Comparison of ENCODE assay signal across 9 mouse cellular contexts in genomic region chr2:148397784-148398100, GRCm38 (mm10). TPM values are rescaled to one million over a fixed set of nuclear protein-coding genes. Genes with fewer than 3 reads are reported as not detected.
DNase-seq lines count a peak whose midpoint lies in the region; ATAC-seq and TF ChIP-seq lines count a peak whose summit lies in the region.
"Had no signal": no experiment of that assay in that cellular context is flagged by ENCODE, and none has a peak within 500 bp of the region (broad histone marks: within the 10 kb centered on the region; RNA-seq: fewer than 3 reads in every experiment).

No protein-coding gene starts in this region.

- H3K27ac ChIP-seq in embryonic facial prominence, embryonic 12.5 days = no peak overlapping the region
- no peak overlapping the region for H3K27ac ChIP-seq in embryonic facial prominence, embryonic 10.5 days (replicated peaks)
- H3K27ac ChIP-seq in stomach, embryonic 14.5 days (ENCODE audit: low read length) = peak overlapping the region; percentile 44; the same call in 1 of the 2 replicates
- no peak overlapping the region for H3K27ac ChIP-seq in stomach, postnatal 0 days (replicated peaks)
- H3K27ac ChIP-seq in kidney, postnatal 0 days = no peak overlapping the region
- peak overlapping the region; percentile 62; the same call in 1 of the 2 replicates for H3K27ac ChIP-seq in stomach, embryonic 16.5 days (ENCODE audit: low read length)
- H3K27ac ChIP-seq in liver, embryonic 11.5 days (ENCODE audit: low read depth, low read length) = no peak overlapping the region

- peaks cover 22% of the 10 kb centered on the region for H3K4me1 ChIP-seq in embryonic facial prominence, embryonic 12.5 days
- H3K4me1 ChIP-seq in embryonic facial prominence, embryonic 10.5 days = peaks cover 47% of the 10 kb centered on the region
- peaks cover 14% of the 10 kb centered on the region; the same call in 1 of the 2 replicates for H3K4me1 ChIP-seq in stomach, embryonic 14.5 days (ENCODE audit: control insufficient read depth, insufficient read depth, low read length)
- H3K4me1 ChIP-seq in stomach, postnatal 0 days (replicated peaks; ENCODE audit: control insufficient read depth, insufficient read depth) = no peaks in the 10 kb centered on the region
- peaks cover 15% of the 10 kb centered on the region for H3K4me1 ChIP-seq in kidney, postnatal 0 days (replicated peaks; ENCODE audit: insufficient read depth, low read length)
- H3K4me1 ChIP-seq in stomach, embryonic 16.5 days (ENCODE audit: control insufficient read depth, insufficient read depth, low read length) = peaks cover 20% of the 10 kb centered on the region
- H3K4me1 ChIP-seq in liver, embryonic 11.5 days (replicated peaks; ENCODE audit: control insufficient read depth, insufficient read depth, low read length) = no peaks in the 10 kb centered on the region

- no peak for TF ChIP-seq CTCF in stomach, postnatal 0 days (IDR thresholded peaks at IDR 0.05; ENCODE audit: low read depth)
- no peak for TF ChIP-seq CTCF in kidney, postnatal 0 days (IDR thresholded peaks at IDR 0.05; ENCODE audit: low read depth)

- no peak for ATAC-seq in embryonic facial prominence, embryonic 12.5 days (ENCODE audit: insufficient number of reproducible peaks, insufficient read depth, low FRiP score, low TSS enrichment)
- ATAC-seq in stomach, embryonic 14.5 days (ENCODE audit: insufficient number of reproducible peaks, insufficient read depth, low FRiP score, low read depth) = no peak
- ATAC-seq in stomach, postnatal 0 days (ENCODE audit: low FRiP score, low TSS enrichment) = no peak; the same call in 1 of the 2 replicates
- ATAC-seq in kidney, postnatal 0 days (replicated peaks; ENCODE audit: low FRiP score, low read depth) = no peak
- ATAC-seq in stomach, embryonic 16.5 days (ENCODE audit: insufficient read depth, low FRiP score) = 0 out of 2 replicates have a peak, but pooled peaks have one; percentile 5
- no peak for ATAC-seq in liver, embryonic 11.5 days (replicated peaks; ENCODE audit: low FRiP score)

- TF ChIP-seq EP300 in stomach, postnatal 0 days (optimal IDR thresholded peaks at IDR 0.05) = no peak

- peaks cover 25% of the 10 kb centered on the region for H3K27me3 ChIP-seq in embryonic facial prominence, embryonic 12.5 days
- peaks cover 56% of the 10 kb centered on the region for H3K27me3 ChIP-seq in embryonic facial prominence, embryonic 10.5 days (replicated peaks; ENCODE audit: low read depth, poor library complexity, severe bottlenecking)
- H3K27me3 ChIP-seq in stomach, embryonic 14.5 days (ENCODE audit: control insufficient read depth, insufficient read depth, low read length) = no peaks in the 10 kb centered on the region
- 0 out of 2 replicates have a peak, but pooled peaks cover 2% of the 10 kb centered on the region for H3K27me3 ChIP-seq in stomach, postnatal 0 days (ENCODE audit: control insufficient read depth, insufficient read depth, low read length)
- H3K27me3 ChIP-seq in kidney, postnatal 0 days (ENCODE audit: insufficient read depth, low read length) = peaks cover 11% of the 10 kb centered on the region
- peaks cover 21% of the 10 kb centered on the region for H3K27me3 ChIP-seq in stomach, embryonic 16.5 days (ENCODE audit: control insufficient read depth, insufficient read depth, low read length)
- peaks cover 36% of the 10 kb centered on the region for H3K27me3 ChIP-seq in liver, embryonic 11.5 days (replicated peaks; ENCODE audit: control insufficient read depth, insufficient read depth, low read length)

- no peaks in the 10 kb centered on the region for H3K9me3 ChIP-seq in embryonic facial prominence, embryonic 12.5 days
- H3K9me3 ChIP-seq in embryonic facial prominence, embryonic 10.5 days = no peaks in the 10 kb centered on the region
- H3K9me3 ChIP-seq in stomach, embryonic 14.5 days (ENCODE audit: control insufficient read depth, low read depth, low read length) = no peaks in the 10 kb centered on the region
- H3K9me3 ChIP-seq in stomach, postnatal 0 days (ENCODE audit: control insufficient read depth, low read length) = no peaks in the 10 kb centered on the region
- H3K9me3 ChIP-seq in kidney, postnatal 0 days (replicated peaks; ENCODE audit: low read length) = no peaks in the 10 kb centered on the region
- no peaks in the 10 kb centered on the region for H3K9me3 ChIP-seq in stomach, embryonic 16.5 days (replicated peaks; ENCODE audit: control insufficient read depth, low read length)
- H3K9me3 ChIP-seq in liver, embryonic 11.5 days (ENCODE audit: control insufficient read depth, low read length) = no peaks in the 10 kb centered on the region

- 0 out of 2 replicates have a peak overlapping the region, but pooled peaks have one; percentile 13 for H3K4me2 ChIP-seq in embryonic facial prominence, embryonic 12.5 days (replicated peaks)
- H3K4me2 ChIP-seq in stomach, embryonic 14.5 days (replicated peaks; ENCODE audit: low read depth, low read length) = no peak overlapping the region
- H3K4me2 ChIP-seq in stomach, postnatal 0 days (replicated peaks; ENCODE audit: low read depth) = no peak overlapping the region
- H3K4me2 ChIP-seq in kidney, postnatal 0 days (ENCODE audit: low read length) = no peak overlapping the region
- H3K4me2 ChIP-seq in stomach, embryonic 16.5 days (ENCODE audit: low read depth, low read length) = peak overlapping the region; percentile 96
- no peak overlapping the region for H3K4me2 ChIP-seq in liver, embryonic 11.5 days

- no peak for DNase-seq in embryonic facial prominence, embryonic 10.5 days (ENCODE audit: low spot score)
- no peak for DNase-seq in stomach, postnatal 0 days (ENCODE audit: low spot score)
- DNase-seq in kidney, postnatal 0 days (ENCODE audit: low spot score) = peak; percentile 26
- DNase-seq in frontal cortex, postnatal 25 days (ENCODE audit: low spot score in 2 of 2) = no peak
- DNase-seq in liver, embryonic 11.5 days (ENCODE audit: low spot score) = no peak
- DNase-seq: left cerebral cortex, postnatal 4 days had no signal

- 79% methylated on average over 1 of the region's 1 CpGs for WGBS in embryonic facial prominence, embryonic 12.5 days
- WGBS in embryonic facial prominence, embryonic 10.5 days = 88% methylated on average over 1 of the region's 1 CpGs
- WGBS in stomach, embryonic 14.5 days = 75% methylated on average over 1 of the region's 1 CpGs
- 69% methylated on average over 1 of the region's 1 CpGs for WGBS in stomach, postnatal 0 days
- 78% methylated on average over 1 of the region's 1 CpGs for WGBS in kidney, postnatal 0 days
- 53% methylated on average over 1 of the region's 1 CpGs for WGBS in stomach, embryonic 16.5 days
- 85% methylated on average over 1 of the region's 1 CpGs for WGBS in liver, embryonic 11.5 days

- H3K36me3 ChIP-seq in embryonic facial prominence, embryonic 12.5 days = no peaks in the 10 kb centered on the region
- H3K36me3 ChIP-seq in embryonic facial prominence, embryonic 10.5 days (replicated peaks) = no peaks in the 10 kb centered on the region
- H3K36me3 ChIP-seq in stomach, embryonic 14.5 days (ENCODE audit: control insufficient read depth, insufficient read depth, low read length) = no peaks in the 10 kb centered on the region
- H3K36me3 ChIP-seq in stomach, postnatal 0 days (ENCODE audit: control insufficient read depth, insufficient read depth, low read length) = no peaks in the 10 kb centered on the region
- H3K36me3 ChIP-seq in kidney, postnatal 0 days (ENCODE audit: insufficient read depth, low read length) = no peaks in the 10 kb centered on the region
- H3K36me3 ChIP-seq in stomach, embryonic 16.5 days (ENCODE audit: control insufficient read depth, insufficient read depth, low read length) = no peaks in the 10 kb centered on the region
- H3K36me3 ChIP-seq in liver, embryonic 11.5 days (ENCODE audit: control insufficient read depth, insufficient read depth, low read length) = no peaks in the 10 kb centered on the region

- no peak overlapping the region for H3K4me3 ChIP-seq in embryonic facial prominence, embryonic 12.5 days
- H3K4me3 ChIP-seq in embryonic facial prominence, embryonic 10.5 days = no peak overlapping the region
- no peak overlapping the region for H3K4me3 ChIP-seq in stomach, embryonic 14.5 days (ENCODE audit: low read depth, low read length)
- H3K4me3 ChIP-seq in stomach, postnatal 0 days (ENCODE audit: low read depth, low read length) = no peak overlapping the region
- H3K4me3 ChIP-seq in kidney, postnatal 0 days (replicated peaks; ENCODE audit: low read depth, low read length) = no peak overlapping the region
- H3K4me3 ChIP-seq in stomach, embryonic 16.5 days (replicated peaks; ENCODE audit: low read length) = no peak overlapping the region
- H3K4me3 ChIP-seq in liver, embryonic 11.5 days (ENCODE audit: low read depth, low read length) = no peak overlapping the region

- H3K9ac ChIP-seq in embryonic facial prominence, embryonic 12.5 days = no peak overlapping the region
- H3K9ac ChIP-seq in stomach, embryonic 14.5 days (replicated peaks; ENCODE audit: low read depth, low read length) = no peak overlapping the region
- no peak overlapping the region for H3K9ac ChIP-seq in stomach, postnatal 0 days (ENCODE audit: low read length)
- H3K9ac ChIP-seq in kidney, postnatal 0 days (ENCODE audit: low read depth, low read length) = no peak overlapping the region
- peak overlapping the region; percentile 47; the same call in 1 of the 2 replicates for H3K9ac ChIP-seq in stomach, embryonic 16.5 days (ENCODE audit: low read length)
- H3K9ac ChIP-seq in liver, embryonic 11.5 days (ENCODE audit: low read depth, low read length) = no peak overlapping the region

RNA-seq across cellular contexts. Expression of gene Sstr4, which starts 2.6 kb away (rescaled TPM):
- 2.4 and 2.7 TPM in 2 replicates for polyA plus RNA-seq in embryonic facial prominence, embryonic 12.5 days (2016; fragmentation: Nextera tagmentation; extraction: Ambion mirVana)
- 0.85 and 1.0 TPM in 2 replicates for polyA plus RNA-seq in embryonic facial prominence, embryonic 10.5 days (2016; fragmentation: Nextera tagmentation; extraction: Ambion mirVana)
- polyA plus RNA-seq in stomach, embryonic 14.5 days (2014; fragmentation: Nextera tagmentation; extraction: Ambion mirVana) = 3.9 and 4.0 TPM in 2 replicates
- polyA plus RNA-seq in stomach, postnatal 0 days (2015; fragmentation: Nextera tagmentation; extraction: Ambion mirVana) = 0.31 and 0.49 TPM in 2 replicates
- 0.16 and 0.19 TPM in 2 replicates for polyA plus RNA-seq in kidney, postnatal 0 days (2015; fragmentation: Nextera tagmentation; extraction: Ambion mirVana)
- 2.7 and 3.3 TPM in 2 replicates for polyA plus RNA-seq in stomach, embryonic 16.5 days (2015; fragmentation: Nextera tagmentation; extraction: Ambion mirVana)
- polyA plus RNA-seq in liver, embryonic 11.5 days (2014; fragmentation: Nextera tagmentation; extraction: Ambion mirVana) = 0.42 and 0.43 TPM in 2 replicates

RNA-seq across cellular contexts. Expression of gene Thbd, which starts 10.2 kb away (rescaled TPM):
- polyA plus RNA-seq in embryonic facial prominence, embryonic 12.5 days (2016; fragmentation: Nextera tagmentation; extraction: Ambion mirVana) = 12.6 and 15.3 TPM in 2 replicates
- polyA plus RNA-seq in embryonic facial prominence, embryonic 10.5 days (2016; fragmentation: Nextera tagmentation; extraction: Ambion mirVana) = 6.3 and 7.3 TPM in 2 replicates
- 25.9 and 28.5 TPM in 2 replicates for polyA plus RNA-seq in stomach, embryonic 14.5 days (2014; fragmentation: Nextera tagmentation; extraction: Ambion mirVana)
- polyA plus RNA-seq in stomach, postnatal 0 days (2015; fragmentation: Nextera tagmentation; extraction: Ambion mirVana) = 17.5 and 17.9 TPM in 2 replicates
- polyA plus RNA-seq in kidney, postnatal 0 days (2015; fragmentation: Nextera tagmentation; extraction: Ambion mirVana) = 14.7 and 14.8 TPM in 2 replicates
- polyA plus RNA-seq in stomach, embryonic 16.5 days (2015; fragmentation: Nextera tagmentation; extraction: Ambion mirVana) = 33.7 and 37.3 TPM in 2 replicates
- polyA plus RNA-seq in liver, embryonic 11.5 days (2014; fragmentation: Nextera tagmentation; extraction: Ambion mirVana) = 4.6 and 5.2 TPM in 2 replicates

RNA-seq across cellular contexts. Expression of gene Cd93, which starts 45.6 kb away (rescaled TPM):
- 6.8 and 7.8 TPM in 2 replicates for polyA plus RNA-seq in embryonic facial prominence, embryonic 12.5 days (2016; fragmentation: Nextera tagmentation; extraction: Ambion mirVana)
- polyA plus RNA-seq in embryonic facial prominence, embryonic 10.5 days (2016; fragmentation: Nextera tagmentation; extraction: Ambion mirVana) = 5.1 and 5.6 TPM in 2 replicates
- 12.8 and 13.7 TPM in 2 replicates for polyA plus RNA-seq in stomach, embryonic 14.5 days (2014; fragmentation: Nextera tagmentation; extraction: Ambion mirVana)
- 3.9 and 4.3 TPM in 2 replicates for polyA plus RNA-seq in stomach, postnatal 0 days (2015; fragmentation: Nextera tagmentation; extraction: Ambion mirVana)
- polyA plus RNA-seq in kidney, postnatal 0 days (2015; fragmentation: Nextera tagmentation; extraction: Ambion mirVana) = 17.0 and 17.5 TPM in 2 replicates
- polyA plus RNA-seq in stomach, embryonic 16.5 days (2015; fragmentation: Nextera tagmentation; extraction: Ambion mirVana) = 11.6 and 11.7 TPM in 2 replicates
- polyA plus RNA-seq in liver, embryonic 11.5 days (2014; fragmentation: Nextera tagmentation; extraction: Ambion mirVana) = 4.6 and 5.0 TPM in 2 replicates

Comparison
In these comparisons a context has a peak if more than half of its experiments do, and no peak if none do; other contexts are left out.
1. H3K27ac ChIP-seq: peak in stomach, embryonic 14.5 days (single experiment) and stomach, embryonic 16.5 days (single experiment); none in embryonic facial prominence, embryonic 12.5 days (single experiment), embryonic facial prominence, embryonic 10.5 days (single experiment), stomach, postnatal 0 days (single experiment), kidney, postnatal 0 days (single experiment) and liver, embryonic 11.5 days (single experiment).
2. H3K4me2 ChIP-seq: peak in embryonic facial prominence, embryonic 12.5 days (single experiment) and stomach, embryonic 16.5 days (single experiment); none in stomach, embryonic 14.5 days (single experiment), stomach, postnatal 0 days (single experiment), kidney, postnatal 0 days (single experiment) and liver, embryonic 11.5 days (single experiment).